Comparison of ENCODE assay signal across 8 mouse cellular contexts in genomic region chr11:106999151-106999948, GRCm38 (mm10). TPM values are rescaled to one million over a fixed set of nuclear protein-coding genes. Genes with fewer than 3 reads are reported as not detected.
DNase-seq lines count a peak whose midpoint lies in the region; ATAC-seq and TF ChIP-seq lines count a peak whose summit lies in the region.

Gene Kpna2 (minus strand): TSS chr11:106999541.

- DNase-seq in A20 (ENCODE audit: low read depth, low spot score) (peak; percentile 97), liver (peak; percentile 94)
- DNase-seq in heart, embryonic 10.5 days (ENCODE audit: low spot score): peak; percentile 96
- DNase-seq in spleen, postnatal 4 days (ENCODE audit: low spot score in 2 of 2): peak; percentile 90 to 95

- peaks cover 15% of the 10 kb centered on the region for H3K4me1 ChIP-seq in bone marrow macrophage, adult 2 months (ENCODE audit: control insufficient read depth, insufficient read depth, low read length)
- H3K4me1 ChIP-seq in embryonic fibroblast, embryonic 13.5 days (ENCODE audit: control insufficient read depth, insufficient read depth, low read length): peaks cover 2% of the 10 kb centered on the region; the same call in 1 of the 2 replicates
- H3K4me1 ChIP-seq in heart, embryonic 10.5 days: peaks cover 19% of the 10 kb centered on the region
- peaks cover 22% of the 10 kb centered on the region for H3K4me1 ChIP-seq in kidney, embryonic 15.5 days

- H3K36me3 ChIP-seq in heart, embryonic 10.5 days: peaks cover 30% of the 10 kb centered on the region
- H3K36me3 ChIP-seq in kidney, embryonic 15.5 days: peaks cover 31% of the 10 kb centered on the region

- ATAC-seq in kidney, embryonic 15.5 days (replicated peaks; ENCODE audit: low FRiP score): peak; percentile 95
- ATAC-seq in monocyte, adult 5-6 weeks (replicated peaks; ENCODE audit: insufficient number of reproducible peaks, low FRiP score, low TSS enrichment, poor library complexity, severe bottlenecking): peak; percentile 96

- H3K27me3 ChIP-seq in heart, embryonic 10.5 days (ENCODE audit: insufficient read depth, poor library complexity, severe bottlenecking): no peaks in the 10 kb centered on the region
- no peaks in the 10 kb centered on the region for H3K27me3 ChIP-seq in kidney, embryonic 15.5 days

- peak within 1 kb of the TSS; percentile 69 for H3K4me2 ChIP-seq in kidney, embryonic 15.5 days

- H3K4me3 ChIP-seq in bone marrow macrophage, adult 2 months (ENCODE audit: insufficient read depth, low read length): peak within 1 kb of the TSS; percentile 94
- peak within 1 kb of the TSS; percentile 68 for H3K4me3 ChIP-seq in embryonic fibroblast, embryonic 13.5 days (ENCODE audit: insufficient read depth, low read length)
- H3K4me3 ChIP-seq in heart, embryonic 10.5 days: peak within 1 kb of the TSS; percentile 92
- peak within 1 kb of the TSS; percentile 99 for H3K4me3 ChIP-seq in kidney, embryonic 15.5 days (replicated peaks)

- no peak; the same call in 1 of the 2 replicates for TF ChIP-seq POLR2A in bone marrow macrophage, adult 2 months (IDR thresholded peaks at IDR 0.05; ENCODE audit: borderline replicate concordance, low read depth, low read length)
- peak; percentile 98 for TF ChIP-seq POLR2A in embryonic fibroblast, embryonic 13.5 days (IDR thresholded peaks at IDR 0.05; ENCODE audit: low read depth, low read length)

- TF ChIP-seq CTCF in bone marrow macrophage, adult 2 months (IDR thresholded peaks at IDR 0.05; ENCODE audit: low read depth, low read length): no peak
- TF ChIP-seq CTCF in embryonic fibroblast, embryonic 13.5 days (IDR thresholded peaks at IDR 0.05; ENCODE audit: borderline replicate concordance, insufficient read depth, low read length): no peak

- H3K27ac ChIP-seq in bone marrow macrophage, adult 2 months (ENCODE audit: insufficient read depth, low read depth, low read length): peak within 1 kb of the TSS; percentile 63
- peak within 1 kb of the TSS; percentile 19 for H3K27ac ChIP-seq in embryonic fibroblast, embryonic 13.5 days (ENCODE audit: insufficient read depth, low read length)
- H3K27ac ChIP-seq in heart, embryonic 10.5 days: peak within 1 kb of the TSS; percentile 99
- peak within 1 kb of the TSS; percentile 91 for H3K27ac ChIP-seq in kidney, embryonic 15.5 days

- H3K9ac ChIP-seq in kidney, embryonic 15.5 days: peak within 1 kb of the TSS; percentile 88

- WGBS in heart, embryonic 10.5 days: under 1% methylated on average over 62 of the region's 62 CpGs
- WGBS in kidney, embryonic 15.5 days: under 1% methylated on average over 62 of the region's 62 CpGs

- no peaks in the 10 kb centered on the region for H3K9me3 ChIP-seq in heart, embryonic 10.5 days
- H3K9me3 ChIP-seq in kidney, embryonic 15.5 days (replicated peaks): no peaks in the 10 kb centered on the region

RNA-seq across cellular contexts. Expression of gene Kpna2, which starts in this region (rescaled TPM):
- 72.2 and 79.5 TPM in 2 replicates for polyA plus RNA-seq in bone marrow macrophage, adult 2 months (2012; ENCODE audit: insufficient read depth, insufficient read length, missing spikeins)
- 215 and 225 TPM in 2 replicates for polyA plus RNA-seq in embryonic fibroblast, embryonic 13.5 days (2011; ENCODE audit: insufficient read length, low read depth, missing spikeins)
- polyA plus RNA-seq in heart, embryonic 10.5 days (2016; fragmentation: Nextera tagmentation; extraction: Ambion mirVana): 431 and 488 TPM in 2 replicates
- polyA plus RNA-seq in kidney, embryonic 15.5 days (2015; fragmentation: Nextera tagmentation; extraction: Ambion mirVana): 407 and 415 TPM in 2 replicates
- 59.8 to 75.8 TPM (median 63.9 TPM) in 3 replicates for total RNA-seq in monocyte, adult 5-6 weeks (2017)

Comparison
In these comparisons a context has a peak if more than half of its experiments do, and no peak if none do; other contexts are left out.
1. Peak in every context shown above with its lines: DNase-seq, ATAC-seq, H3K4me3 ChIP-seq and H3K27ac ChIP-seq.
2. H3K27ac ChIP-seq: peak in every context shown above with its lines; median percentile 99 in heart, embryonic 10.5 days; 91 in kidney, embryonic 15.5 days; 63 in bone marrow macrophage, adult 2 months; 19 in embryonic fibroblast, embryonic 13.5 days.